Mouse (Mus musculus) neural tube, embryonic 11.5 days (tissue): Measurements from ENCODE around the gene Ccdc71. TPM values are rescaled to one million over a fixed set of nuclear protein-coding genes. Genes with fewer than 3 reads are reported as not detected.

Experiments used
- ATAC-seq: fragments of 200-750 bp; cut with Nextera tagmentation; 2 replicates; pipeline ENCODE4 v1.8.0; 2017; ENCODE audit warnings: moderate number of reproducible peaks, mild to moderate bottlenecking, moderate TSS enrichment, moderate library complexity; ENCODE audit not compliant: insufficient read depth, low FRiP score, low TSS enrichment
- DNase-seq: peaks from one replicate; pipeline ENCODE4 v3.0.0-alpha.2; 2015; ENCODE audit warnings: low spot score
- H3K27ac ChIP-seq: fragments of 300-500 bp; sonication (generic); 2 replicates; pipeline ENCODE4 v1.5.1; 2014; ENCODE audit warnings: low read depth, mild to moderate bottlenecking, low read length
- H3K27me3 ChIP-seq: fragments of 300-500 bp; sonication (generic); 2 replicates; pipeline ENCODE4 v1.6.1; 2014; ENCODE audit warnings: mild to moderate bottlenecking, low read length, mixed read lengths; ENCODE audit not compliant: control insufficient read depth, insufficient read depth
- H3K36me3 ChIP-seq: fragments of 300-500 bp; sonication (generic); 2 replicates; pipeline ENCODE4 v1.6.1; 2014; ENCODE audit warnings: mild to moderate bottlenecking, low read length, moderate library complexity, mixed read lengths; ENCODE audit not compliant: control insufficient read depth, insufficient read depth
- H3K4me1 ChIP-seq: fragments of 300-500 bp; sonication (generic); 2 replicates; pipeline ENCODE4 v1.6.1; 2014; ENCODE audit warnings: low read length, mixed read lengths; ENCODE audit not compliant: control insufficient read depth, insufficient read depth
- H3K4me2 ChIP-seq: fragments of 300-500 bp; sonication (generic); 2 replicates; pipeline ENCODE4 v1.6.1; 2014; ENCODE audit warnings: low read depth, mild to moderate bottlenecking, moderate library complexity
- H3K4me3 ChIP-seq: fragments of 300-500 bp; sonication (generic); 2 replicates; pipeline ENCODE4 v1.5.1; 2014; ENCODE audit warnings: low read depth, low read length
- H3K9ac ChIP-seq: fragments of 300-500 bp; sonication (generic); 2 replicates; pipeline ENCODE4 v1.6.1; 2014; ENCODE audit warnings: mild to moderate bottlenecking, low read length
- H3K9me3 ChIP-seq: fragments of 300-500 bp; sonication (generic); 2 replicates; pipeline ENCODE4 v1.6.1; 2016; ENCODE audit warnings: low read length; ENCODE audit not compliant: control insufficient read depth
- WGBS: fragments of 180-500 bp; shearing (Covaris S2); extraction: QIAGEN DNeasy Blood & Tissue Kit; methylation state at CpG from one replicate; pipeline ENCODE4 v1.1.7; 2014; 5-methylcytosine and 5-hydroxymethylcytosine counted together
- polyA plus RNA-seq: library from polyadenylated mRNA; unstranded; fragments of >200 nt; fragmentation: Nextera tagmentation; extraction: Ambion mirVana; gene quantifications from 2 replicates; pipeline ENCODE4 v1.2.1, GENCODE M21; 2014

Gene Ccdc71
- polyA plus RNA-seq, 1 experiment from 2014 or later = 58.2 TPM

- H3K4me3 ChIP-seq = no peak overlapping the region
- no peaks in the 10 kb centered on the region for H3K9me3 ChIP-seq
- no peak overlapping the region for H3K9ac ChIP-seq
- 89% methylated on average over 2 of the region's 2 CpGs for WGBS
- H3K4me2 ChIP-seq = no peak overlapping the region
- no peaks in the 10 kb centered on the region for H3K27me3 ChIP-seq
- H3K4me1 ChIP-seq = peaks cover 8% of the 10 kb centered on the region
- peaks cover 19% of the 10 kb centered on the region for H3K36me3 ChIP-seq
- ATAC-seq = no peak
- no peak overlapping the region for H3K27ac ChIP-seq
- DNase-seq = no peak
Measured at GRCm38 (mm10) chr9:108466219-108466618, 5.9 kb downstream of the Ccdc71 start.

- no peaks in the 10 kb centered on the region for H3K9me3 ChIP-seq
- WGBS = 75% methylated on average over 5 of the region's 5 CpGs
Measured at GRCm38 (mm10) chr9:108469430-108469829, 9.1 kb downstream of the Ccdc71 start.

GRCm38 (mm10) chr9:108469845-108470244, 9.5 kb downstream of the Ccdc71 start:
- H3K9ac ChIP-seq = no peak overlapping the region
- no peak for DNase-seq
- H3K4me1 ChIP-seq = no peaks in the 10 kb centered on the region
- no peak overlapping the region for H3K4me2 ChIP-seq
- no peak overlapping the region for H3K4me3 ChIP-seq
- H3K27me3 ChIP-seq = no peaks in the 10 kb centered on the region
- no peaks in the 10 kb centered on the region for H3K9me3 ChIP-seq
- 85% methylated on average over 4 of the region's 4 CpGs for WGBS
- no peak for ATAC-seq
- no peak overlapping the region for H3K27ac ChIP-seq
- H3K36me3 ChIP-seq = peaks cover 9% of the 10 kb centered on the region

More at GRCm38 (mm10) chr9:108469430-108469829, 9.1 kb downstream of the Ccdc71 start:
- Histone ChIP-seq H3K27ac (no peak overlapping the region), H3K4me3 (no peak overlapping the region), H3K27me3 (no peaks in the 10 kb centered on the region), H3K4me2 (no peak overlapping the region), H3K9ac (no peak overlapping the region), H3K4me1 (no peaks in the 10 kb centered on the region), H3K36me3 (peaks cover 11% of the 10 kb centered on the region)
- no peak for DNase-seq
- ATAC-seq = no peak

DNA sequence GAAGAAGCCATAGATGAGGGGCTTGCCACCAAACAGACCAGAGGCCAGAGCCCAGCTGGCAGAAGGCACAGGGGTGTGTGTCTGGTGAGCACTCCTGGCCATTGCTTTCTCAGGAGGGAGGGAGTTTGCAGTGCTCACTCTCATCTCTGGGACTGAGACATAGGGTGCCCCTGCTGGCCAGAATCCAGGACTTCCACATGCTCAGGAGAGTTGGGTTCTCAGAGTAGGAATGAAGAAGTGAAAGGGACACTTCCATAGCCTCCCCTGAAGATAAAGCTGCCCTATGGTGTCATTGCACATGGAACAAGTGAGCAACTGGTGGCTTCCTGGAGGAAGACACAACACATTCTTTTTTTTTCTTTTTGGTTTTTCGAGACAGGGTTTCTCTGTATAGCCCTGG, 14.2 kb downstream of the Ccdc71 start:
- Histone ChIP-seq H3K4me1 (no peaks in the 10 kb centered on the region), H3K9me3 (no peaks in the 10 kb centered on the region), H3K27me3 (no peaks in the 10 kb centered on the region), H3K4me3 (no peak overlapping the region), H3K4me2 (no peak overlapping the region), H3K27ac (no peak overlapping the region), H3K36me3 (no peaks in the 10 kb centered on the region), H3K9ac (no peak overlapping the region)
- 69% methylated on average over 1 of the region's 1 CpGs for WGBS
- ATAC-seq (no peak), DNase-seq (no peak)

DNA sequence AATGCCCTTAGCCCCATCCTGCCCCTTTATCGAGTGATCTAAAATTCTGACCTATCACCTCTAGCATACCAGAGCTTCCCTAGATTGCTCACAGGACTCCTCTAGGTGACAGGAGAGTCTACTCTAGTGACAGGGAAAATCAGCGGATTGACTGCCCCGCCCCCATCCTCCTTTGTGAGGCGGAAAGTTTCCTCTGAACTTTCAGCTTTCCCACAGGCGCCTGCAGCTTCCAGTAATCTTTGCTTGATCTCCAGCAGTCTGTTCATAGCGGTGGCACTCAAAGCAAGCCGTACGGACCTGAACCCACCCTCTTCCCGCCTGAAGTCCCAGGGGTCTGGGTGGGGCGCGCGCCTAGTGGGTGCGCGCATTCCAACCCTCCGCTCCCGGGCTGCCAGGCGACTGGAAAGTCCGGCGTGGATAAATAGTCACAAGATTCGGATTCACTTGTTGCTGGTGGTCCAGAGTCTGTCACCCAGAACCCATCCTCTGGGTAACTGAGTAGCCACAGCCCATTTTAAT, 18.4 kb downstream of the Ccdc71 start:
- H3K27ac ChIP-seq = no peak overlapping the region
- no peaks in the 10 kb centered on the region for H3K9me3 ChIP-seq
- ATAC-seq = peak; percentile 64
- H3K4me3 ChIP-seq = peak overlapping the region; percentile 27
- no peaks in the 10 kb centered on the region; the same call in 1 of the 2 replicates for H3K36me3 ChIP-seq
- DNase-seq = peak; percentile 86
- no peaks in the 10 kb centered on the region for H3K27me3 ChIP-seq
- WGBS = under 1% methylated on average over 20 of the region's 20 CpGs
- peaks cover 5% of the 10 kb centered on the region for H3K4me1 ChIP-seq
- peak overlapping the region; percentile 36 for H3K4me2 ChIP-seq
- peak overlapping the region; percentile 9; the same call in 1 of the 2 replicates for H3K9ac ChIP-seq

- no peak for ATAC-seq
- H3K4me2 ChIP-seq = peak overlapping the region; percentile 36
- H3K9me3 ChIP-seq = no peaks in the 10 kb centered on the region
- no peak overlapping the region; the same call in 1 of the 2 replicates for H3K4me3 ChIP-seq
- 41% methylated on average over 11 of the region's 11 CpGs for WGBS
- peak; percentile 54 for DNase-seq
- H3K27ac ChIP-seq = no peak overlapping the region
- H3K4me1 ChIP-seq = peaks cover 5% of the 10 kb centered on the region
- no peak overlapping the region for H3K9ac ChIP-seq
- no peaks in the 10 kb centered on the region for H3K27me3 ChIP-seq
- H3K36me3 ChIP-seq = no peaks in the 10 kb centered on the region; the same call in none of the 2 replicates
Measured at GRCm38 (mm10) chr9:108479241-108479640, 18.9 kb downstream of the Ccdc71 start.

GRCm38 (mm10) chr9:108479721-108480351, 19.5 kb downstream of the Ccdc71 start, which contains the start of gene Lamb2:
Gene Lamb2, plus strand, starts transcription at chr9:108479736.
- WGBS = 15% methylated on average over 10 of the region's 10 CpGs
- H3K4me2 ChIP-seq = peak within 1 kb of the TSS; percentile 59
- no peaks in the 10 kb centered on the region for H3K27me3 ChIP-seq
- ATAC-seq = peak; percentile 60; the same call in 1 of the 2 replicates
- no peaks in the 10 kb centered on the region; the same call in none of the 2 replicates for H3K36me3 ChIP-seq
- H3K4me1 ChIP-seq = peaks cover 5% of the 10 kb centered on the region
- no peaks in the 10 kb centered on the region for H3K9me3 ChIP-seq
- H3K9ac ChIP-seq = peak within 1 kb of the TSS; percentile 53
- DNase-seq = peak; percentile 42
- 0 out of 2 replicates have a peak within 1 kb of the TSS, but pooled peaks have one; percentile 14 for H3K27ac ChIP-seq
- peak within 1 kb of the TSS; percentile 35 for H3K4me3 ChIP-seq

DNA sequence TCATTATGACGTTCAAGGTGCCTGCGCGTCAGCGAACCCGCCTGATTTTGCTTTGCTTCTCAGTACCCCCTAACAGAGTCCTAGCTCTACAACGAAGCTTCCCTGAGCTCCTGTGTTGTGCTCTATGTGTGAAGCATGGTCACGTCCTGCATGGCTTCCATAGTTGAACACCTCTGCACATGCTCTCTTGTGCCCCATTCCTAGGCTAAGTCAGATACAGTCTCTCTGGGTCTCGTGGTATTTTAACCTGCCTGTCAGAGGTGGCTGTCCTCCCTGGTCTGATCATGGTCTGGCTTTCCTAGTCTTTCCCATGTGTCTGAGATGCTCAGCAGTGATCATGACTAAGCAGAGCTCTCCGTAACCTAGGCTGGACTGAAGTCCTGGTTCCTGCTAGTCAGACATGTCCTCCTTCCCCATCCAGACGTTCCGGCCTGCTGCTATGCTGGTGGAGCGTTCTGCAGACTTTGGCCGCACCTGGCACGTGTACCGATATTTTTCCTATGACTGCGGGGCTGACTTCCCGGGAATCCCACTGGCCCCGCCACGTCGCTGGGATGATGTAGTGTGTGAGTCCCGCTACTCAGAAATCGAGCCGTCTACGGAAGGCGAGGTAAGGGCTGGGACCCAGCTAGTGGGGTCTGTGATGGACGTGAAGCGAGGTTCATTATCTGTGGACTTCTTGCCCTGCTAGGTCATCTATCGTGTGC, 20.6 kb downstream of the Ccdc71 start:
- Histone ChIP-seq H3K36me3 (peaks cover under 1% of the 10 kb centered on the region), H3K4me3 (no peak overlapping the region), H3K9ac (no peak overlapping the region; the same call in 1 of the 2 replicates), H3K9me3 (no peaks in the 10 kb centered on the region), H3K4me2 (no peak overlapping the region), H3K27ac (no peak overlapping the region), H3K27me3 (no peaks in the 10 kb centered on the region), H3K4me1 (peaks cover 5% of the 10 kb centered on the region)
- ATAC-seq (no peak), DNase-seq (no peak)
- WGBS = 92% methylated on average over 28 of the region's 28 CpGs
